Comparison of ENCODE assay signal across 27 mouse cellular contexts in genomic region chr8:94129133-94129789, GRCm38 (mm10). TPM values are rescaled to one million over a fixed set of nuclear protein-coding genes. Genes with fewer than 3 reads are reported as not detected.
"Had no signal": no experiment of that assay in that cellular context is flagged by ENCODE, and none has a peak within 500 bp of the region (broad histone marks: within the 10 kb centered on the region; RNA-seq: fewer than 3 reads in every experiment).

No protein-coding gene starts in this region.

- H3K9ac ChIP-seq: limb, embryonic 12.5 days; limb, embryonic 15.5 days; liver, embryonic 14.5 days; liver, postnatal 0 days; lung, embryonic 14.5 days; midbrain, embryonic 13.5 days; neural tube, embryonic 13.5 days; stomach, embryonic 15.5 days had no signal

- H3K4me2 ChIP-seq: limb, embryonic 12.5 days; limb, embryonic 15.5 days; liver, embryonic 11.5 days; lung, embryonic 14.5 days; midbrain, embryonic 13.5 days; neural tube, embryonic 13.5 days; stomach, embryonic 15.5 days had no signal

- H3K4me1 ChIP-seq: limb, embryonic 12.5 days; limb, embryonic 15.5 days; midbrain, embryonic 10.5 days; stomach, embryonic 15.5 days had no signal

- DNase-seq: kidney, adult 9 months; kidney, postnatal 25 days; left cerebral cortex, postnatal 4 days; liver, postnatal 0 days; lung, embryonic 14.5 days; lung, postnatal 10 days; lung, postnatal 36 days; right cerebral cortex, postnatal 25 days; spleen, adult 18-20 months; thymus, postnatal 25 days had no signal

- H3K27me3 ChIP-seq: limb, embryonic 15.5 days; midbrain, embryonic 13.5 days; neural tube, embryonic 13.5 days; stomach, embryonic 15.5 days had no signal

- ATAC-seq: liver, postnatal 0 days; midbrain, embryonic 13.5 days; midbrain, embryonic 16.5 days had no signal

- H3K9me3 ChIP-seq: limb, embryonic 15.5 days; midbrain, embryonic 10.5 days; midbrain, embryonic 13.5 days; neural tube, embryonic 13.5 days; stomach, embryonic 15.5 days had no signal

- H3K4me3 ChIP-seq: limb, embryonic 12.5 days; limb, embryonic 15.5 days; megakaryocyte, embryonic 14.5 days; midbrain, embryonic 10.5 days; midbrain, embryonic 13.5 days; myocyte; neural tube, embryonic 13.5 days; stomach, embryonic 15.5 days had no signal

- H3K36me3 ChIP-seq: limb, embryonic 12.5 days; limb, embryonic 15.5 days; midbrain, embryonic 10.5 days; midbrain, embryonic 13.5 days; neural tube, embryonic 13.5 days; stomach, embryonic 15.5 days had no signal

- H3K27ac ChIP-seq: kidney, postnatal 0 days; limb, embryonic 12.5 days; limb, embryonic 15.5 days; liver, embryonic 14.5 days; midbrain, embryonic 10.5 days; midbrain, embryonic 13.5 days; neural tube, embryonic 13.5 days; stomach, embryonic 15.5 days had no signal

RNA-seq across cellular contexts. Expression of gene Mt4, which starts 7.7 kb away (rescaled TPM):
- total RNA-seq: layer of hippocampus, postnatal 14 days; left cerebral cortex, adult 8-10 months; left cerebral cortex, postnatal 14 days; left cerebral cortex, postnatal 4 days; monocyte, adult 5-6 weeks; neutrophil, adult 5-6 weeks had no signal
- polyA plus RNA-seq: kidney, postnatal 0 days; limb, embryonic 12.5 days; liver, embryonic 11.5 days; liver, postnatal 0 days; lung, embryonic 14.5 days; midbrain, embryonic 10.5 days; midbrain, embryonic 13.5 days; midbrain, embryonic 16.5 days; myocyte; neural tube, embryonic 13.5 days had no signal

RNA-seq across cellular contexts. Expression of gene Mt3, which starts 23.1 kb away (rescaled TPM):
- total RNA-seq: monocyte, adult 5-6 weeks; neutrophil, adult 5-6 weeks had no signal
- polyA plus RNA-seq: liver, postnatal 0 days had no signal

RNA-seq across cellular contexts. Expression of gene Mt2, which starts 43.2 kb away (rescaled TPM):
- total RNA-seq: monocyte, adult 5-6 weeks; neutrophil, adult 5-6 weeks had no signal
